Mouse (Mus musculus) thymus, postnatal 0 days (tissue): ENCODE results near the gene Thap4. TPM values are rescaled to one million over a fixed set of nuclear protein-coding genes. Genes with fewer than 3 reads are reported as not detected.

Source experiments
- polyA plus RNA-seq: library from polyadenylated mRNA; unstranded; fragments of >200 nt; fragmentation: Nextera tagmentation; extraction: Ambion mirVana; gene quantifications from 2 replicates; pipeline ENCODE4 v1.2.1, GENCODE M21; 2015

The Thap4 gene
- polyA plus RNA-seq, 1 experiment from 2014 or later, result 31.6 TPM

Other genes with a start within 250 kb of the Thap4 start
- gene Farp2, start 242.8 kb downstream of the Thap4 start, polyA plus RNA-seq, result 0.68 and 0.86 TPM in 2 replicates
- 79.1 and 82.9 TPM in 2 replicates for gene Stk25, start 96.2 kb downstream of the Thap4 start, polyA plus RNA-seq
- gene Bok, start 69.2 kb downstream of the Thap4 start, polyA plus RNA-seq, result 32.3 and 39.8 TPM in 2 replicates
- 72.8 and 76.0 TPM in 2 replicates for gene Atg4b, start 3.4 kb downstream of the Thap4 start, polyA plus RNA-seq
- 313 and 314 TPM in 2 replicates for gene Dtymk, start 47.1 kb upstream of the Thap4 start, polyA plus RNA-seq
- 14.2 and 15.0 TPM in 2 replicates for gene Ing5, start 49.1 kb upstream of the Thap4 start, polyA plus RNA-seq
- 7.6 and 8.4 TPM in 2 replicates for gene D2hgdh, start 70.0 kb upstream of the Thap4 start, polyA plus RNA-seq
- gene Gal3st2, start 106.4 kb upstream of the Thap4 start, polyA plus RNA-seq, result 0.46 and 0.57 TPM in 2 replicates
- 0.20 and 0.24 TPM in 2 replicates for gene Gal3st2b, start 163.4 kb upstream of the Thap4 start, polyA plus RNA-seq
- 0.01 and 0.03 TPM in 2 replicates for gene Gal3st2c, start 235.6 kb upstream of the Thap4 start, polyA plus RNA-seq